Mouse (Mus musculus) heart, adult 2 months (tissue): Measurements from ENCODE around the gene Vtcn1. TPM values are rescaled to one million over a fixed set of nuclear protein-coding genes. Genes with fewer than 3 reads are reported as not detected.
A peak's percentile ranks its signal among the peaks of the same experiment; 100 is the strongest.

Source experiments
- DNase-seq, 2 experiments: peaks; one replicate each; pipeline ENCODE4 v3.0.0; 2021
- H3K27ac ChIP-seq: fragments of 200-600 bp; 2 replicates; pipeline ENCODE4 v1.8.1; 2022
- H3K27me3 ChIP-seq: fragments of 200-500 bp; 2 replicates; pipeline ENCODE4 v1.6.1; 2012; ENCODE audit warnings: mild to moderate bottlenecking, low read length, inconsistent platforms, mixed read lengths; ENCODE audit not compliant: control insufficient read depth, insufficient read depth
- H3K36me3 ChIP-seq: fragments of 200-500 bp; 2 replicates; pipeline ENCODE4 v1.6.1; 2012; ENCODE audit warnings: low read length, inconsistent platforms; ENCODE audit not compliant: control insufficient read depth, insufficient read depth
- H3K4me1 ChIP-seq: fragments of 200-500 bp; 2 replicates; pipeline ENCODE4 v1.6.1; 2011; ENCODE audit warnings: low read length; ENCODE audit not compliant: control insufficient read depth, insufficient read depth
- H3K4me3 ChIP-seq: fragments of 200-600 bp; 2 replicates; pipeline ENCODE4 v1.8.1; 2022
- H3K79me2 ChIP-seq: fragments of 200-500 bp; replicated peaks from 2 replicates; pipeline ENCODE4 v1.6.1; 2012; ENCODE audit warnings: mild to moderate bottlenecking, inconsistent platforms, low read length, moderate library complexity, mixed read lengths; ENCODE audit not compliant: control insufficient read depth, insufficient read depth
- H3K9ac ChIP-seq: fragments of 200-500 bp; 2 replicates; pipeline ENCODE4 v1.6.1; 2012; ENCODE audit warnings: low read depth, mild to moderate bottlenecking, control low read depth, inconsistent platforms, low read length, mixed read lengths
- CTCF ChIP-seq: fragments of 200-600 bp; IDR thresholded peaks from 2 replicates; pipeline ENCODE4 v1.8.1; 2022; ENCODE audit warnings: antibody characterized with exemption, mild to moderate bottlenecking, moderate library complexity
- EP300 ChIP-seq: fragments of 200-500 bp; IDR thresholded peaks from 2 replicates; pipeline ENCODE4 v1.6.1; 2011; ENCODE audit warnings: low read depth, low read length, control low read depth; ENCODE audit not compliant: insufficient read depth
- POLR2A ChIP-seq: fragments of 200-500 bp; IDR thresholded peaks from 2 replicates; pipeline ENCODE4 v1.6.1; 2011; ENCODE audit warnings: mild to moderate bottlenecking, low read depth, low read length, control low read depth; ENCODE audit not compliant: insufficient read depth
- WGBS: fragments of 180-500 bp; shearing (Covaris S2); methylation state at CpG from one replicate; pipeline ENCODE4 v1.1.7; 2018; 5-methylcytosine and 5-hydroxymethylcytosine counted together
- intact Hi-C: fragments of 180-260 bp; cut with DNase I; formaldehyde crosslinking; loops from one replicate; pipeline ENCODE4 v1.15.1; 2025
- polyA plus RNA-seq: library from polyadenylated mRNA; depleted of rRNA; stranded (reverse); fragments of >200 nt; gene quantifications from 2 replicates; pipeline ENCODE4 v1.2.3, GENCODE M21; 2012
- total RNA-seq, 2 experiments: library from RNA; stranded (reverse); gene quantifications; 2 replicates each; pipeline ENCODE4 v1.2.3; 2021

Gene Vtcn1
- total and polyA plus RNA-seq, 3 experiments, result 0.32 to 0.92 (median 0.44) TPM

GRCm38 (mm10) chr3:100916844-100917243, 91.6 kb downstream of the Vtcn1 start:
- intact Hi-C loops, result loop anchor here (5.0 kb wide), 1 partner anchor 380 kb away; no protein-coding TSS in a partner anchor
- Histone ChIP-seq H3K27me3 (no peaks in the 10 kb centered on the region), H3K9ac (no peak overlapping the region), H3K79me2 (no peaks in the 10 kb centered on the region), H3K4me3 (no peak overlapping the region), H3K36me3 (no peaks in the 10 kb centered on the region), H3K27ac (no peak overlapping the region), H3K4me1 (peaks cover 1% of the 10 kb centered on the region; the same call in 1 of the 2 replicates)
- WGBS, result 11% methylated on average over 7 of the region's 7 CpGs
- TF ChIP-seq POLR2A (no peak), EP300 (no peak), CTCF (peak; percentile 85)
- no peak for DNase-seq

DNA sequence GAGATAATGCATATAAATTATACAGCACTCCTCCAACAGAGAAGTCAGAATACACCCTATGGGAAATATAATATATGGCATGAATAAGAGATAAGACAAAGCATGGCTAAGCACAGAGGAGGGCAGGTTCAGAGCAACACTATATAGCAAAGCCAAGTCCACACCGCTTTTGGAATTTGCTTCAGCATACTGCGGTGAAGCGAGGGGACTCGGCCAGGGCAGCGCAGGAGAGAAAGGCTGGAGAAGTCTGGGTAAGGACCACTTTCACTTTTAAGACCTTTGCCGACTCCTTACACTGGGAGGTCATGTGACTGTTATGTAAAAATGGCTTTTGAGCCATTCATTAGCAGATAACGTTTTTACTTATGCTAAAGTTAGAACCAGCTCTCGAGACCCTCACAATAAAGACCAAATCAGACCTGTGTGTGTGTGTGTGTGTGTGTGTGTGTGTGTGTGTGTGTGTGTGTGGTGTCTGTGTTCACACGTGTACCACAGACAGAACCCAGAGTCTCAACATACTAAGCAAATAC, 95.4 kb downstream of the Vtcn1 start:
- Histone ChIP-seq H3K36me3 (no peaks in the 10 kb centered on the region), H3K9ac (no peak overlapping the region), H3K4me1 (peaks cover 5% of the 10 kb centered on the region), H3K27ac (no peak overlapping the region), H3K79me2 (no peaks in the 10 kb centered on the region), H3K4me3 (no peak overlapping the region), H3K27me3 (no peaks in the 10 kb centered on the region)
- intact Hi-C loops, result loop anchor here (10.0 kb wide), 2 partner anchors 436 to 756 kb away; partner anchors contain the start of genes Gdap2, Tent5c and Wdr3
- no peak for DNase-seq
- 80% methylated on average over 9 of the region's 9 CpGs for WGBS
- TF ChIP-seq CTCF (no peak), POLR2A (no peak), EP300 (no peak)

- Histone ChIP-seq H3K9ac (peak within 1 kb of the TSS; percentile 57), H3K4me1 (peaks cover 4% of the 10 kb centered on the region), H3K36me3 (no peaks in the 10 kb centered on the region), H3K4me3 (peak within 1 kb of the TSS; percentile 63), H3K27ac (peak within 1 kb of the TSS; percentile 86), H3K79me2 (no peaks in the 10 kb centered on the region), H3K27me3 (no peaks in the 10 kb centered on the region)
- intact Hi-C loops, result loop anchor here (2.0 to 10.0 kb wide), 3 partner anchors 47 to 757 kb away; partner anchors contain the start of genes Gdap2, Tent5c, Ttf2 and Wdr3
- TF ChIP-seq POLR2A (peak; percentile 64), EP300 (no peak), CTCF (no peak)
- DNase-seq, result peak; percentile 98 to 100
- 2% methylated on average over 39 of the region's 39 CpGs for WGBS
Measured at GRCm38 (mm10) chr3:100921825-100922505, 96.7 kb downstream of the Vtcn1 start, which contains the start of gene Trim45. Trim45 (plus strand) TSS chr3:100922202.

- 26% methylated on average over 28 of the region's 28 CpGs for WGBS
- H3K36me3 ChIP-seq, result no peaks in the 10 kb centered on the region
- DNase-seq, result peak in 1 of 2 experiments; percentile 9
- TF ChIP-seq CTCF (no peak), EP300 (no peak), POLR2A (no peak)
- H3K4me1 ChIP-seq, result peaks cover 3% of the 10 kb centered on the region
- peak overlapping the region; percentile 55 for H3K4me3 ChIP-seq
- intact Hi-C loops, result loop anchor here (2.0 to 10.0 kb wide), 3 partner anchors 46 to 758 kb away; partner anchors contain the start of genes Gdap2, Tent5c, Ttf2 and Wdr3
- peak overlapping the region; percentile 43 for H3K9ac ChIP-seq
- peak overlapping the region; percentile 86 for H3K27ac ChIP-seq
- no peaks in the 10 kb centered on the region for H3K27me3 ChIP-seq
- H3K79me2 ChIP-seq, result no peaks in the 10 kb centered on the region
Measured at GRCm38 (mm10) chr3:100922506-100923375, 97.5 kb downstream of the Vtcn1 start.

DNA sequence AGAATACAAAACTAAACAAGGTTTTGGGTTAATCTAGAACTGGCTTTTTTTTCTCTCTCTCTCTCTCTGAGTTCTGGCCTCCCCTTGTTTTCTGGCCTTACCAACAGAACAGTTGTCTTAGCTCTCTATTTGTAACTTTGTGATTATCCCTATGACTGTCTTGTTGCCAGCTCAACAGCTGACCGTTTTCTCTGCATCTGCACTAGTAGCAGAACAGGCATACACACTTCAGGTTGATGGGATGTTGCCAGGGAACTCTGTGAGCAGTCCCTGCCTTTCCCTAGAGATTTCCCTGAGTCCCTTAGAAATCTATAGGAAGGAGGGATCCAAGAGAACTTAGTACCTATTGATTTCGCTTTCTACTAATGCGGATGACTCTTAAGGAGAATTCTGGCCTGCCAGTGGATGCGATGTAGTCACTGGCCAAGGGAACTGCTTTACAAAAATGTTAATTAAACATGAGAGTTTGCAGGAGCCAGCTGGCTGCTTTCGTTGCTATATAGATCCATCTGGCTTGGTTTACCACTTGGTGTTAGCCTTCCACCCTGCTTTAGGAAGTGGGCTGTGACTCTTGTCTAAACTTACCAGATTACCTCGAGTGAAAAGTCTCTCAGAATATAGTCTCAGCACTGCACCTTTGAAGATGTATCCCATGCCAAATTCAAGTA, 98.9 kb downstream of the Vtcn1 start:
- Histone ChIP-seq H3K27ac (peak overlapping the region; percentile 48; the same call in 1 of the 2 replicates), H3K4me1 (peaks cover 3% of the 10 kb centered on the region), H3K9ac (no peak overlapping the region), H3K4me3 (no peak overlapping the region), H3K79me2 (no peaks in the 10 kb centered on the region), H3K36me3 (no peaks in the 10 kb centered on the region), H3K27me3 (no peaks in the 10 kb centered on the region)
- DNase-seq, result peak in 1 of 2 experiments; percentile 17
- intact Hi-C loops, result loop anchor here (10.0 kb wide), 2 partner anchors 439 to 759 kb away; partner anchors contain the start of genes Gdap2, Tent5c and Wdr3
- no peak for TF ChIP-seq EP300
- TF ChIP-seq CTCF, result no peak
- no peak for TF ChIP-seq POLR2A
- 71% methylated on average over 6 of the region's 6 CpGs for WGBS
